Mouse (Mus musculus): ENCODE data around the gene G6pc3.
"Not testable (repeated sequence)": the region's sequence is repeated elsewhere in the genome, so short reads cannot be mapped to it uniquely, and the experiment has no call there.

The G6pc3 gene

DNA sequence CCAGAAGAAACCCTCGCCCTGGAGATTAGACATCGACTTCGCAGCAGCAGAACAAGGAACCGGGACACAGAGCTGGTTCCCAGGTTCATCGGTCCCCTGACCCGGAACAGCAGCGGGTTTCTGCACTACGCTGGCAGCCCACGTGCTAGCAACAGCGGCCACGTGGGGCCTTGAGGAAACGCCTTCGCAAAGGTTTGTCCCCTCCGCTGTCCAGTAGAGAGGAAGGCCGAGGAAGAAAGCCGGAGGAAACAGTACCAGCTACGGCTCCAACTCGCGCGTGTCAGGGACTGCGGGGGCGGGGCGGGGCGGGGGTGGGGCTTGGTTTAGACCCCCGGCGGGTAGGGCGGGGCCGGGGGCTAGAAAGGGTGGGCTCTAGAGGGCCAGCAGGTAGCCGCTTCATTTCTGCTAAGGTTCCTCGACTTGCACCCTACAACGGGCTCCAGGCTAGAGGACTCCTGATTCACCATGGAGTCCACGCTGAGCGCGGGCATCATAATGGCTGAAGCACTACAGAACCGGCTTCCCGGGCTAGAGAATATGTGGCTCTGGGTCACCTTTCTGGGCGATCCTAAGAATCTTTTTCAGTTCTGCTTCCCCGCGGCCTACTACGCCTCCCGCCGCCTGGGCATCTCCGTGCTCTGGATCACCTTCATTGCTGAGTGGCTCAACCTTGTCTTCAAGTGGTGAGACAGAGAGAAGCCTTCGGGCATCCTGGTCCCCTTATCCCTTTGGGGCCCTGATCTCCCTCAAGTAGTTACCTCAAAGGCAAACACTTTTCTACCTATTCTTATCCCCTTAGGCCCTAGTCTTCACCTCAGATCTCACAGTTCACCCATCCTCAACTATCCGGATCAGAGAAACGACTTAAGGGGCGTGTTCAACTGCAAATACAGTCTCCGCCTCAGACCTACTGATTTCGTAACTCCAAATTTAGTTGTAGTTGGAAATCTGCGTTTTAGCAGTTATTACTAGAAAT is at the start of gene G6pc3:
Gene G6pc3 (plus strand): TSS at position 160 of the 976 bp plus-strand sequence.
- DNase-seq: peak; percentile 88

DNA sequence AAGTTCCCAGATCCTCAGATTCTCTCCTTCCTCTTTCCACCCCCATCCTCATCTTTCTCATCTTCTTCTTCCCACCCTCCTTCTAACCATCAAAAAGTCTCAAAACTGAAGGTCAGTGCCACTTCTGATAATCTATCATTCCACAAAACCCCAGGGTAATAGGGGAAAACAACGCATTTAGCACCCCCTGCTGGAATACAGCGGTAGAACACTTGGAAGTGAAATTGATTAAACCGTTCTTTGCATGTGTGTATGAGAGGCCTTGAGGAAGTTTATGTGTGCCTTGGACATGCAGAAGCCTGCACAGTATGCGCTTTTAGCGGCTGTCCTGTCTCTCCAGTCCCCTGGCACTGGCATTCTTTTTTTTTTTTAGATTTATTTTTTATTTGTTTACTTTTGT is 48.9 kb upstream of the G6pc3 start:
- DNase-seq: peak; percentile 23

DNA sequence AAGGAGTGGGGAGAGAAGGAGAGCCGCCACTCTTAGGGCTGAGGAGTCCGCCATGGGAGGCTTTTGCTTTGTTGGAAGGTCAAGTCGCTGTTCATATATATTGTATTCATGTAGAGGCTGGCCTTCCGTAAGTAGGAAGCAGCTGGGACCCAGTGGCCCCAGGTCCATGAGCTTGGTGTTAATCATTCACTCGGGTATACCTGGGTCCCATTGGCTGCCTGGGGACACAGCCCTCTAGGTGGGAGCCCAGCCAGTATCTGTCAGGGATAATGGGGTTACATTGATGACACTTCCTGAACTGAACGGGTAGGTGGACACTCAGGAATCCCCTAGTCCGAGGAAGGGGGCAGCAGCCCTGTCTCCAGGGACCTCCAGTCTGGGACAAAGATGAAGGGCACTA is 47.1 kb upstream of the G6pc3 start:
- DNase-seq: no peak

DNA sequence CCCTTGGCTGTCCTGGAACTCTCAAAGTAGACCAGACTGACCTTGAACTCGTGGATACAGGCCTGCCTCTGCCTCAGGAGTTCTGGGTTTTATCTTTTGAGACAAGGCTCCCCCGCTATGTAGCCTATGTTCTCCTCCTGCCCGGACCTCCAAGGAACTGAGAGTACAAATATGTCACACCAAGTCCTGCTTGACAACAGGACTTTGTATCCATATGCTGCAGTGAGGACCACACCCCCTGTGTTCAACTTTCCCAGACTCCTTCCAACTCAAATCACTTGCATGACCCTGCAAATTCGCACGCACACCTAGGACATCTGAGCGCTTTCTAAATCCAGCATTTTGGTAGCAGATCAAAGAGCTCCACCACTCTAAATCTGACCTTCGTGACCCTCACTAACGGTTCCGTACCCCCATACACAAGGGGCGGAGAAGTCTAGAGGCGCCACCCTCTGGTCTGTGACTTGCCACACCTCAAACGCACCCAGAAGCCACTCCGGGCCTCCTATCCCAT is 44.4 kb upstream of the G6pc3 start:
- DNase-seq: no peak

DNA sequence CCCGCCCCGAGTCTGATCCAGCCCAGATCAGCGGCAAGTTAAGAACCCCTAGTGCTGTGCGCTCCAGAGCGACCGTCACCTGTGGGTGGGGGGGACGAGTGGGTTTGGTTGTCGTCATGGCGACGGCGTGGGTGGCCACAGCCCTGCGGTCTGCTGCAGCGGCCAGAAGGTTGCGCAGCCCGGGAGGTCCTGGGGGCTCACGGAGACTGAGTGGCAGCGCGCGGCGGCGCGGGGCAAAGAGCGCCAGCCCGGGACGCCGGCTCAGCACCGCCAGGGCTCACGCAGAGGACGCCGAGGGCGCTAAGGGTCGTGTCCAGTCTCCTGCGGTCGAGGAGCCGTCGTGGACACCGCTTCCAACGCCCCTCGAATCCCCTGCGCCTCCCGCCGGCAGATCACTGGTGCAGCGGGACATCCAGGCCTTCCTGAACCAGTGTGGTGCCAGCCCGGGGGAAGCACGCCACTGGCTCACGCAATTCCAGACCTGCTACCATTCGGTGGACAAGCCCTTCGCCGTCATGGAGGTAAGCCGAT is 43.9 kb upstream of the G6pc3 start, which contains the start of gene Nags:
Gene Nags (plus strand): TSS at position 43 of the 531 bp plus-strand sequence.
- DNase-seq: no peak

DNA sequence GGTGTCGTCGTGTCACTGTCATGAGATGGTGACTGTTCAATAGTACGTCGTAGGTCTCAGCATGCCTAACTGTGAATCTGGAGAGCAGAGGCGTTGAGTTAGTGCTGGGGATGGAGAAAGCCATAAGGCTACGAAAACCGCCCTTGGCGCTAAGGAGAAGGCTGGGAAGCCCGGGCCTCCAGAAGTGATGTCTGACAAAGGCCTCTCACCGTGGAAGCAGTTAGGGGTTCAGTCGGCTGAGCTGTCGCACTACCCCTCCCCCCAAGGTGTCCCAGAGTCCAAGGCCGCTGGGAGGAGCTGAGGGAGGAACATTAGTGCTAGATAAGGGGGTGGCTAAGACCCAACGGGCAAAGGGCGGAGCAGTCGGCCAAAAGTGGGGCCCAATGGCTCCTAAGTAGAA is 43.4 kb upstream of the G6pc3 start:
- no peak for DNase-seq

DNA sequence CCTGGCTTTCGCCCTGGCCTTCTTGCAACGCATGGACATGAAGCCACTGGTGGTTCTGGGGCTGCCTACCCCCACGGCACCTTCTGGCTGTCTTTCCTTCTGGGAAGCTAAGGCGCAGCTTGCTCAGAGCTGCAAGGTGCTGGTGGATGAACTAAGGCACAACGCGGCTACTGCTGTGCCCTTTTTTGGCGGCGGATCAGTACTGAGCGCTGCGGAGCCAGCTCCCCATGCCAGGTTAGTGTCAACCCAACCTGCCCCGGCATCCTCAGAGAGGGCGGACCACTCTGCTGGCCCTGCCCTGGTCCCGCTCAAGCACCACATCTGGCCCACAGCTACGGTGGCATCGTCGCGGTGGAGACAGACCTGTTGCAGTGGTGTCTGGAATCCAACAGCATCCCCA is 42.9 kb upstream of the G6pc3 start:
- no peak for DNase-seq

DNA sequence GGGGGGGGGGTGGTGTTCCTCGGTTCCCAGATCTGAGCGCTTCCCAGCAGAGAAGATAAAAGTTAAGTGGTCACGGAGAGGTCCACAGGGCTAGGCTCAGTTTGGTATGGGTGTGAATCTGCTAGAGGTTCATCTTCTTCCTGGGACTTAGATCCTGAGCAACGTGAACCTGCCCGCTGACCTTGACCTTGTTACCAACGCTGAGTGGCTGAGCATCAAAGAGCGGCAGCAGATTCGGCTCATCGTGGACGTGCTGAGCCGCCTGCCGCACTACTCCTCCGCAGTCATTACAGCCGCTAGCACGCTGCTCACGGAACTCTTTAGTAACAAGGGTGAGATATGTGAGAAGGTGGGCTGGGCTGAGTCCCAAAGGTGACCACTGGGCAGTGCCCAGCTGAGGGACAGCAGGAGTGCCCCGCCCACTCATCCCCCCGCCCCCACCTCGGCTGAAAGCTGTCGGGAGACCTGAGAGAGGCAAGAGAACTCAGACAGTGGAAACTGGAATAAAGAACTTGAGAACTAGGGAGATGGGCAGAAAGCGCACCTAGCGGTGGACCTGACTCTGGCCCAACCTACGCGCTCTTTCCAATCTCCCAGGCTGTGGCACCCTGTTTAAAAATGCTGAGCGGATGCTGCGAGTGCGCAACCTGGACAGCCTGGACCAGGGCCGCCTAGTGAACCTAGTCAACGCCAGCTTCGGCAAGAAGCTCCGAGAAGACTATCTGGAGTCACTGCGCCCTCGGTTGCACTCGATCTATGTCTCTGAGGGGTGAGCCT is 42.0 kb upstream of the G6pc3 start:
- DNase-seq: no peak

DNA sequence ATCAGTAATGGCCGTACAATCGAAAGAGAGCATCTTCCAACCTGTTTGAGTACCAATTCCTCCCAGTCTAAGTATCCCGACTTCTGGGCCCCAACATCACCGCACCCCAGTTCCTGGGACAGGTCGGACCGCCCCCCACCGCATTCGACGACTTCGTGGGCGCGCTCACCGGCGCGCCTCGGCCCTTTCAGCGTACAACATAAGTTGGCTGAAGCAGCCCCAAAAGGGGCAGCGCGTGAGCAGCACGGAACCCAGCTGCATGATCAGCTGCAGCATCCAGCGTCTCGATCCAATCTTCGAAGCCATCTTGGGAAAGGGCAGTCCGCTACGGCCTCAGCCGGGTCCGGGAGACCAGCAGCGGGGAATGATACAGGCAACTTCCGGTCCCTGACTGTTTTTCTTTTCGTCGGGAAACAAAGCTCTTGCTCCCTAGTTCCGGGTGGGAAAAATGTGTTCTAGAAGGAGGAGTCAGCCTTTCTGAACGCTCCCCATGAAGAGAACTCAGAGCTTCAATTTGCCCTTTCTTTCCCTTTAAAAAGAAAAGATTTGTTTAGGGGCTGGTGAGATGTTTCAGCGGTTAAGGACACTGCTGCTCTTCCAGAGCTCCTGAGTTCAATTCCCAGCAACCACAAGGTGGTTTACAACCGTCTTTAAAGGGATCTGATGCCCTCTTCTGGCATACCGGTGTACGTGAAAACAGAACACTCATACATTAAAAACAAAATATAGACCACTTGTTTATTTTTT is 33.2 kb upstream of the G6pc3 start, which contains the start of gene Tmem101:
Gene Tmem101 (minus strand): TSS at position 366 of the 747 bp plus-strand sequence.
- DNase-seq: peak; percentile 86

DNA sequence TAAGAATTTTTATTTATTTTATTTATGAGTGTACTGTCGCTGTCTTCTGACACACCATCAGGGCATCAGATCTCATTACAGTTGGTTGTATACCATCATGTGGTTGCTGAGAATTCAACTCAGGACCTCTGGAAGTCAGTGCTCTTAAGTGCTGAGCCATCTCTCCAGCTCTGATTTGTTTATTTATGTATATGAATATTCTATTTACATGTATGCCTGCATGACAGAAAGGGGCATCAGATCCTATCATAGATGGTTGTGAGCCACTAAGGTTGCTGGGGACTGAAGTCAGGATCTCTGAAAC is 32.7 kb upstream of the G6pc3 start:
- DNase-seq: no peak

DNA sequence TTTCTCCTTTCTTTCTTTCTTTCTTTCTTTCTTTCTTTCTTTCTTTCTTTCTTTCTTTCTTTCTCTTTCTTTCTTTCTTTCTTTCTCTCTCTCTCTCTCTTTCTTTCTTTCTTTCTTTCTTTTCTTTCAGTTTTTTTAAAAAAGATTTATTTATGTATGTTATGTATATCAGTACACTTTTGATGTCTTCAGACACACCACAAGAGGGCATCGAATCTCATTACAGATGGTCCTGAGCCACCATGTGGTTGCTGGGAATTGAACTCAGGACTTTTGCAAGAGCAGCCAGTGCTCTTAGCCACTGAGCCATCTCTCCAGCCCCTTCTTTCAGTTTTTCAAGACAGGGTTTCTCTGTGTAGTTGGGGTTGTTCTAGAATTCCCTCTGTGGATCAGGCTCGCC is 31.4 kb upstream of the G6pc3 start:
- DNase-seq: not testable (repeated sequence)

DNA sequence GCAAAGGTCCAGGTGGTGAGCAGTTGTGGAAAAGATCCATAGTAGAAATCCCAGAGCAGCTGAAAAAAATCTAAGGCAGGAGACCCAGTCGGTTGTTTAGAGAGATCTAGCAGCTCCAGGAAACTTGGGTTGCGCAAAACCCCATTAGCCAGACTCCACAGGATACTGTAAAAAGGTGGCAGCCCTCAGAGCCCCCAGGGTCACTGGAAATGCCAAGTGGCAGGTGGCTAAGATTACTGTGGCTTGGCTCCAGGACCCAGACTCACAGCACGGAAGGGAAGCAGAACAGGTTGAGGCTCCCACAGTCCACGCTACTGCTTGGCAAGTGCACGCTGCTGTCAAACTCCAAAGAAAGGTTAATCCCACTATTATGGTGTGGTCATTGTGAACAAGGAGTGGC is 29.6 kb upstream of the G6pc3 start:
- no peak for DNase-seq

DNA sequence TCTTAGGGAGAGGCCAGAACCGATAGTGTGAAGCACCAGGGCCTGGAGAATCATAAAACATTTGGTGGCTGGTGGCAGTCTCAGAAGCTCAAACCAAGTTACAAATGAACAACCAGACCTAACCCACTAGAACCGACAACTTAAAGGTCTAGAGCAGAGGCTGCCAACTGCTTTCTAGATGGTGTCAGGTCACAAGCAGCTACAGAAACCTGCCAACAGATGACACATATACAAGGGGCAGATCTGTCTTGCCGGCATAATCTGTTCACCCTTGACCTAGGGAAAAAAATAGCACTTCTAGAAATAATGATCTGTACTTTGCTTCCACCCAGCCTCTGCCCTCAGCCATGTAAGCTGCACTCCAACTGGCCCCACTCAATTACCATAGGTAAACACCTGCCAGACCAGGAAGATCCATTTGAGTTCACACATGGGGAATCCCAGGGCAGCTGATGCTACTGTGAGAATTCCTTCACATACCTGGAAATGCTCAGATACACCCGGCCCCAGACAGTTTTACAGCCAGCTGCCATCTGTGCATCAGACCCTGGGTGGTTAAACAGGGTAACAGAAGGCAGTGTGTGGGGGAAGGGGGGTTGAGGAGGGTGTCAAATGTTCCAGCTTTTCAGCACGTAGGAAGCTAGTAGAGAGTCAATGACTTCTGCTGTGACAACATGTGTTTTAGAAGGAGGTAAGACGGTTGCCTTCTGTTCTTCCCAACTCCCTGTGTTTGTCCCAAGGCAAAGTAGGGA is 23.3 kb upstream of the G6pc3 start:
- DNase-seq: no peak

DNA sequence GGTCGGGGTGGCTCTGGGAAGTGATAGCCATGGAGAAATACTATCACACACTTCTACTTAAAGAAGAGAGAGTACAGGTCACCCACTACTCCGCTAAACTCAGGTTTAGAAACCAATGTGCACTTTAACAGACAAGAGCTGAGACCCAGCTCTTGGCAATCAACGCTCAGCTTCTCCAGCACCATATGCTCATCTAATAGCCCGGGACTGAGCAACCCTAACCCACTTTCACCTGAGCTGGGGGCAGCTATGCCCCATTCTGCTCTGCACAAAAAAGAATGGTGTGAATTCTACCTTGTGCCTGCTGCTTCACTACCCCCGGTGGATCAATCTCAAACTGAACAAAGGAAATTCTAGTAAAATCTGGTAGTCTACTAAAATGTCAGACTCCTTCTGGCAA is 21.9 kb upstream of the G6pc3 start:
- DNase-seq: no peak

DNA sequence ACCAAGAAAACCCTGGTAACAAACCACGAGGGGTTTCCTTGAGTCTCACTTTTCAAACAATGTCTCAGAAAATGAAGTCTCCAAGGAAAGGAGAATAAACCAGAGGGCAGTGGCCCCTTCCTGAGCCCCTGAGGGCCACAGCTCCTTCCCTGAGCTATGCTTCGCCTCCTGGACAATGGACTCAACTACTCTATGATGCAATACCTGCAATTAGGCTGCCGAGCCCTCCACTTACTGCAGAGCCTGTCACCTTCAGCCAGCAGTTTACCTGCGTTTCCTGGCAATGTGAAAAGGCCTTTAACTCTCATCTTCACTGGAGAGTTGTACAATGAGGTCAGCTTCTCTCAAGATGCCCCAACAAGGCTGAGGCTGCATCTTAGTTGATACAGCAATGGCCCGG is 20.7 kb upstream of the G6pc3 start:
- DNase-seq: no peak

DNA sequence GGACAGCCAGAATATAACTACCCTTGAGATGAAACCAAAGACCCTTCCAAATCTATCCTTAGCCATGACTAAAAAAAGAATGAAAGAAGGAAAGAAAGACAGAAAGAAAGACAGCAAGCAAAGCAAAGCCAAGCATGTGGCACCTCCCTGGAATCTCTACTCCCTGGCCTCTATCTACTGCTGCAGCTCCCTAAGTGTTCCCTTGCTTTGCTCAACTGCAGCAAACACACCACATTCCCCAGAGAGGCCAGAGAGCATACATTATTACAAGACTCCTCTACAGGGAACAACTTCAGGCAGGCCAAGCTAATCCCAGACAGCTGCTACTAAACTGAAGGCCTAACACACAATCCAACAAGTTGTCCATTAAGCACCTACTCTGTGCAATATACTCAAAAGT is 9.6 kb upstream of the G6pc3 start:
- DNase-seq: no peak

DNA sequence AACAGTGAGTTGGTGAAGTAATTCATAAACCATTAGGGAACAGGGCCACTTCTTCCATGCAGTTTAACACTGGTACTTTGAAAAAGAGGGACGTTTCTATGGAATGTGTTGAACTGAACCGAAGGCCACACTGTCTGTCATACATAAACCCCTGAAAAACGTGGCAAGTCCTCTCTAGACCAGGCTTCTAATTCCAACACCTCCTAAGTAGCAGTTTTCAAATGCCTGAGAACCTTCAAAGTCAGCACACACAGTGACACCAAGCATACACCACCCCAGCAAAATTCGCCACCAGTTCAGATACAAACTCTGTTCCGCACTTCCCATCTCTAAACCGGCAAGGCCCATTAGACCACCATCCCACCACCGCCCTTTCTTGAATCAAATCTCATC is 5.2 kb upstream of the G6pc3 start:
- DNase-seq: no peak

DNA sequence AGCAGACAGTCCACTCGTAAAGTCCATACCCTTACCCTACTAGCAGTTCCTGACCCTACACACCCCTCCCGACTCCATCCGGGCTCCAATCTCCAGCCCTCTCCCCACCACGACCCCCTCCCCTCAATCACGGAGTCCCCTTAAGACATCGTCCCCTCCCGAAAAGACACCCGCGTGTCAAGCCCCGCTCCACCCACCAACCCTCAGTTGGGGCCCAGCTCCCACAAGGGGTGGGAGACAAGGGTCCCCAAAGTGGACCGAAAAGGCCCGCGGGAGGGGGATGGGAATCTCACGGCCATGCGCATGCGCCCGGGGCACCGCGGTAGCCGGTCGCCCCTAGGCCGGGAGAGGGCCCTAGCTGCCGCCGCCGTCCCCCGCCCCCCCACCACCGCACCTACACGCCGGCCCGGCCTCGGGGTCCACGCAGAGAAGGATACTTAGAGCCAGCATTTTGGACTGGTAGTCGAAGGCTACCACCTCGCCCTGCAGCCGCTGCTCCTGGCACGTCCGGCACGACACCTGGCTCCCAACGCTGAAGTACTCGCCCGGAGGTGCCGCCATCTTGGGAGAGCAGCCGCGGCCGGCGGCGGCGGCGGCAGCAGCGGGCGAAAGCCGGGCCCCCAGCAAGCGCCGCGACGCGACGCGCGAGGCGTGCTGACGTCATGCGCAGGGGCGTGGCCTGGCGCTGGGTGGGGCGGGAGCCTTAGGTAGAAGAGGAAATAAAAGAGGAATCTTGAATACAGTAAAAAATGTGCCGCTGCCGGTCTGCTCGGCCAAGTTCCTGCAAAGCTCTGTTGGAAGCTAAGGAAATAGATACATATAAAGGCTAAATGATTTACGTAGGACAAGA is 4.5 kb upstream of the G6pc3 start, which contains the start of gene Lsm12:
Gene Lsm12 (minus strand): TSS at position 651 of the 850 bp plus-strand sequence.
- DNase-seq: peak; percentile 95

DNA sequence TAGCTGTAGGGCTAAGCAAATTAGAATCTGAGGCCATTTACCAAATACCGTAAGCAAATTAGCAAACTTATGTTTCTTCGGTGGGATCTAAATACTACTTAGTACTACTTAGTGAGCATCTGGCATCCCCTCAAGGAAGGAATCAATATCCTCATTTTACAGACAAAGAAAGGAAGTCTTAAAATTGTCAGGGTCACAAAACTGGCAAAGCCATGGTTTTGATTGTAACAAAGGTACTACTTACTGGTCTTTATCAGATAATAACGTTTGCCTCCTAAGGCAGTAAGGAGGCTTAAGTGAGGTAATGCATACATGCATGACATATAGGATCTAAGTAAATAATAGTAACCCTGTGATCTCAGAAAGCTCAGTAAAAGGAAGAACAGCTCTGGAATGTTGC is 3.7 kb upstream of the G6pc3 start:
- DNase-seq: no peak

DNA sequence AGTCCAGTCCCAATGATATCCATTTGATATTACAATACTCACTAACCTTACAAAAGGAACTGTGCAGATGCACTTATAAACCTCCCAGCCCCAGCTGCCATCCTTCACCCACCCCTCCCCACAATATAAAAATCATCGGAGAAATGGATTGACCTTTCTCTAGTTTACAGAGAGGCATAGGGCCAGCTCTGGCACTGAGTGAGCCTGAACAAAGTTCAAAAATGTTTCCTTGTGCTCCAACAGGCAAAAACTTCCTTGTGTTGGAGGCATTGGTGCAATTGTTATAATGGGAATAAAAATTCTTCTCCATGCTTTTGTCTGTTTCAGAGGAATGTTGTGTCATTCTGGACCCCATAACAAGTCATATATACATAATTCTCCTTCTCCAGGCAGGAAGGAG is 3.2 kb upstream of the G6pc3 start:
- DNase-seq: no peak

DNA sequence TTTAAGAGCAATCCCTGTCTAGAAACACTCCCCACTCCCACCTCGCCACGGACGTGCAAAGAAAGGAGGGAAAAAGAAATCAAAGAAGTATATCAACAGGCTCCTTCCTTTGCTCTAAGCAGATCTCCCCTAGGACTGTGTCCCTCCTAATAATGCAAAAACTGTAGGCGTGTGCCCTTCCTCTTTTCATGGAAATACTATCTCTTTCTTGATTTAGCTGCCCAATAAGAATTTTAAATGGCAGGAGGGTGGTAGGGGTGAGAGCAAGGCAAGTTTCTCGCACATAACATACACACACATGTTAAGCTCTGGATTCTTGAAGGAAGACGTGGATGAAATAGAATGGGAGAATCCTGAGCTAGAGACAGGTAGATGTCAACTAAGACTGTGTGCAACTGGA is 440 bp upstream of the G6pc3 start:
- no peak for DNase-seq

Data from right cerebral cortex, postnatal 25 days (tissue).